ENCODE assay signal across 8 mouse cellular contexts in the genomic region with DNA sequence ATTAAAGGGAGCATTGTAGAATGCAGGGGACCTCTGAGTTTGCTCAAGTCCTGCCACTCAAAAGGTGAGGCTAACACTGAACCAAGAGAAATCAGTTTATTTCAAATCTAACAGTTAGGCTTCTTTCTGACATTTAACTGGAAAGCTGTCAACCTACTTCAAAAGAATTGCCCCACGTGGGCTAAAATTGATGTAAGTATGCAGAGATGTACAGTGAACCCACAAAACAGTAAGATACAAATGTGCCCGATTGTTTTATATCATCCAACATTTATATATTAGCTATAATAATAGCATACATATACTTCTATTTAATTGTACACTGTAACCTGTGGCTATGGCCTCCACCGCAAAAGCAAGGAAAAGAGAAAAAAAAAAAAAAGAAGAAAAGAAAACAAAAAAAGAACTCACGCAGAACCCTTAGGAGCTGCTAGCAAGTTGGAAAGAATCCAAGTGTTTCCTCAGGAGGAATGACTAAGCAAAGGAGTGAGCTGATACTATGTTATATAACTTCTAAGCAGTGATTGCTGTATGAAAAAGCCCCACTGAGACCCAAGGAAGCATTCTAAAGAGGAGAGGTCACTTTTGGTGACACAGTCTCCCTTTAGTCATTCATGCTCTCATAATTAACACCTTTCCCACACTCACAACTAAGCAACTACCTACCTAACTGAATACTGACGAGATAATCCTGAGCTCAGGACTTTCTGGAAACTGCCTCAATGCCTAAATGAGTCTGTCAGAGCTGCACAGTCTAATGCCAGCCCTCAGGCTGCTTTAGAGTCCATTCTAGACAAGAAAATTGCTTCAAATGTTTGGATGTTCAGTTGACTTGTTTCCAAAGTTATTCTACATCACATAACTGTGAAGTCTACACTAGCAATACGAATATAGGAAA.
DNase-seq lines count a peak whose midpoint lies in the region; ATAC-seq and TF ChIP-seq lines count a peak whose summit lies in the region.

No protein-coding gene starts in this region.

- H3K36me3 ChIP-seq in kidney, embryonic 14.5 days (ENCODE audit: control insufficient read depth, insufficient read depth, low read length) = no peaks in the 10 kb centered on the region
- no peaks in the 10 kb centered on the region for H3K36me3 ChIP-seq in C2C12 (ENCODE audit: control insufficient read depth, insufficient read depth)
- H3K36me3 ChIP-seq in intestine, embryonic 15.5 days = no peaks in the 10 kb centered on the region

- H3K4me3 ChIP-seq in kidney, embryonic 14.5 days (ENCODE audit: low read length) = no peak overlapping the region
- H3K4me3 ChIP-seq in C2C12 (ENCODE audit: insufficient read depth, poor library complexity, severe bottlenecking) = no peak overlapping the region
- H3K4me3 ChIP-seq in intestine, embryonic 15.5 days (replicated peaks) = no peak overlapping the region

- H3K4me2 ChIP-seq in kidney, embryonic 14.5 days (replicated peaks; ENCODE audit: low read depth, low read length) = no peak overlapping the region
- no peak overlapping the region for H3K4me2 ChIP-seq in intestine, embryonic 15.5 days (replicated peaks)

- no peak for TF ChIP-seq CTCF in C2C12 (IDR thresholded peaks at IDR 0.05; ENCODE audit: control insufficient read depth, insufficient read depth, insufficient read length)

- no peaks in the 10 kb centered on the region for H3K79me3 ChIP-seq in C2C12 (ENCODE audit: low read depth)

- H3ac ChIP-seq in C2C12 (ENCODE audit: control insufficient read depth, insufficient read length, low read depth) = no peak overlapping the region

- H3K79me2 ChIP-seq in C2C12 (ENCODE audit: control insufficient read depth, insufficient read depth) = no peaks in the 10 kb centered on the region

- H3K4me1 ChIP-seq in kidney, embryonic 14.5 days (ENCODE audit: control insufficient read depth, insufficient read depth, low read length) = no peaks in the 10 kb centered on the region
- H3K4me1 ChIP-seq in intestine, embryonic 15.5 days (replicated peaks) = peaks cover 7% of the 10 kb centered on the region; the same call in 1 of the 2 replicates

- 60% methylated on average over 6 of the region's 6 CpGs for WGBS in kidney, embryonic 14.5 days
- WGBS in intestine, embryonic 15.5 days = 53% methylated on average over 6 of the region's 6 CpGs

- no peak for ATAC-seq in kidney, embryonic 14.5 days (ENCODE audit: low FRiP score, low TSS enrichment)
- peak; percentile 56; the same call in 1 of the 2 replicates for ATAC-seq in intestine, embryonic 15.5 days
- no peak for ATAC-seq in inflammation-experienced regulatory T-cells, adult 6 months

- H3K9ac ChIP-seq in kidney, embryonic 14.5 days (ENCODE audit: low read depth, low read length) = no peak overlapping the region
- no peak overlapping the region for H3K9ac ChIP-seq in intestine, embryonic 15.5 days

- peak; percentile 6 for DNase-seq in cerebellum, adult 8-10 months
- DNase-seq in cerebellum, adult 11 months = no peak
- peak; percentile 67 for DNase-seq in kidney, adult 9 months
- no peak for DNase-seq in thymus, postnatal 25 days

- no peak overlapping the region for H3K27ac ChIP-seq in kidney, embryonic 14.5 days (ENCODE audit: low read depth, low read length)
- no peak overlapping the region for H3K27ac ChIP-seq in intestine, embryonic 15.5 days

- no peaks in the 10 kb centered on the region for H3K27me3 ChIP-seq in kidney, embryonic 14.5 days (ENCODE audit: control insufficient read depth, insufficient read depth, low read length)
- H3K27me3 ChIP-seq in C2C12 (ENCODE audit: control insufficient read depth, insufficient read depth, insufficient read length) = no peaks in the 10 kb centered on the region
- H3K27me3 ChIP-seq in intestine, embryonic 15.5 days (replicated peaks) = no peaks in the 10 kb centered on the region

- no peaks in the 10 kb centered on the region for H3K9me3 ChIP-seq in kidney, embryonic 14.5 days (ENCODE audit: control insufficient read depth, low read length)
- H3K9me3 ChIP-seq in intestine, embryonic 15.5 days = no peaks in the 10 kb centered on the region

TF ChIP-seq in C2C12, 6 proteins besides CTCF, POLR2A, EP300 and RAD21:
- TF ChIP-seq USF1 (IDR thresholded peaks at IDR 0.05; ENCODE audit: low read depth) (peak; percentile 28), FOSL1 (IDR thresholded peaks at IDR 0.05; ENCODE audit: insufficient read depth, low read length, poor library complexity, severe bottlenecking) (no peak), CEBPB (IDR thresholded peaks at IDR 0.05; ENCODE audit: low read depth) (no peak), MAX (IDR thresholded peaks at IDR 0.05) (no peak), MYOD1 (IDR thresholded peaks at IDR 0.05; ENCODE audit: control insufficient read depth, insufficient read length, low read depth) (no peak)

Comparison
In these comparisons a context has a peak if more than half of its experiments do, and no peak if none do; other contexts are left out.
1. DNase-seq: peak in cerebellum, adult 8-10 months (single experiment) and kidney, adult 9 months (single experiment); none in cerebellum, adult 11 months (single experiment) and thymus, postnatal 25 days (single experiment).